Mouse (Mus musculus) limb, embryonic 12.5 days (tissue): ENCODE results near the gene Rhebl1. TPM values are rescaled to one million over a fixed set of nuclear protein-coding genes. Genes with fewer than 3 reads are reported as not detected.
A peak's percentile ranks its signal among the peaks of the same experiment; 100 is the strongest.

ENCODE experiments used
- ATAC-seq: fragments of 200-750 bp; cut with Nextera tagmentation; 2 replicates; pipeline ENCODE4 v1.8.0; 2017; ENCODE audit warnings: low read depth, moderate TSS enrichment; ENCODE audit not compliant: insufficient number of reproducible peaks, insufficient read depth, low FRiP score, low TSS enrichment
- H3K27ac ChIP-seq: fragments of 300-500 bp; sonication (generic); 2 replicates; pipeline ENCODE4 v1.5.1; 2016; ENCODE audit warnings: mild to moderate bottlenecking, moderate library complexity
- H3K27me3 ChIP-seq: fragments of 300-500 bp; sonication (generic); 2 replicates; pipeline ENCODE4 v1.6.1; 2016; ENCODE audit warnings: mild to moderate bottlenecking, moderate library complexity
- H3K36me3 ChIP-seq: fragments of 300-500 bp; sonication (generic); 2 replicates; pipeline ENCODE4 v1.6.1; 2016; ENCODE audit warnings: mild to moderate bottlenecking, moderate library complexity
- H3K4me1 ChIP-seq: fragments of 300-500 bp; sonication (generic); replicated peaks from 2 replicates; pipeline ENCODE4 v1.6.1; 2016
- H3K4me2 ChIP-seq: fragments of 300-500 bp; sonication (generic); 2 replicates; pipeline ENCODE4 v1.6.1; 2016; ENCODE audit warnings: mild to moderate bottlenecking, moderate library complexity
- H3K4me3 ChIP-seq: fragments of 300-500 bp; sonication (generic); replicated peaks from 2 replicates; pipeline ENCODE4 v1.5.1; 2016; ENCODE audit warnings: mild to moderate bottlenecking
- H3K9ac ChIP-seq: fragments of 300-500 bp; sonication (generic); replicated peaks from 2 replicates; pipeline ENCODE4 v1.6.1; 2016; ENCODE audit warnings: mild to moderate bottlenecking, moderate library complexity
- H3K9me3 ChIP-seq: fragments of 300-500 bp; sonication (generic); 2 replicates; pipeline ENCODE4 v1.6.1; 2016; ENCODE audit warnings: mild to moderate bottlenecking, moderate library complexity
- WGBS: fragments of 180-500 bp; shearing (Covaris S2); methylation state at CpG from one replicate; pipeline ENCODE4 v1.1.7; 2016; 5-methylcytosine and 5-hydroxymethylcytosine counted together
- polyA plus RNA-seq: library from polyadenylated mRNA; unstranded; fragments of >200 nt; fragmentation: Nextera tagmentation; extraction: Ambion mirVana; gene quantifications from 2 replicates; pipeline ENCODE4 v1.2.1, GENCODE M21; 2016

Rhebl1 gene
- polyA plus RNA-seq, 1 experiment from 2014 or later, result 23.9 TPM

- Histone ChIP-seq H3K27ac (no peak overlapping the region), H3K4me2 (no peak overlapping the region), H3K4me1 (no peaks in the 10 kb centered on the region), H3K36me3 (no peaks in the 10 kb centered on the region), H3K9ac (no peak overlapping the region), H3K27me3 (peaks cover 24% of the 10 kb centered on the region), H3K4me3 (no peak overlapping the region), H3K9me3 (no peaks in the 10 kb centered on the region)
- 81% methylated on average over 7 of the region's 7 CpGs for WGBS
- ATAC-seq, result no peak
Measured at GRCm38 (mm10) chr15:98887526-98887925, 6.8 kb downstream of the Rhebl1 start.

GRCm38 (mm10) chr15:98886667-98887387 is 7.5 kb downstream of the Rhebl1 start:
- ATAC-seq, result no peak; the same call in 1 of the 2 replicates
- 63% methylated on average over 8 of the region's 8 CpGs for WGBS
- H3K27ac ChIP-seq, result no peak overlapping the region

GRCm38 (mm10) chr15:98884106-98884505 is 10.2 kb downstream of the Rhebl1 start:
- Histone ChIP-seq H3K4me1 (peaks cover 13% of the 10 kb centered on the region), H3K36me3 (no peaks in the 10 kb centered on the region), H3K4me2 (no peak overlapping the region), H3K4me3 (no peak overlapping the region), H3K27me3 (0 out of 2 replicates have a peak, but pooled peaks cover 3% of the 10 kb centered on the region), H3K9me3 (no peaks in the 10 kb centered on the region), H3K27ac (no peak overlapping the region), H3K9ac (no peak overlapping the region)
- no peak for ATAC-seq
- 89% methylated on average over 1 of the region's 1 CpGs for WGBS

More at GRCm38 (mm10) chr15:98886667-98887387, 7.5 kb downstream of the Rhebl1 start:
- Histone ChIP-seq H3K9ac (no peak overlapping the region), H3K36me3 (no peaks in the 10 kb centered on the region), H3K27me3 (peaks cover 17% of the 10 kb centered on the region), H3K4me1 (no peaks in the 10 kb centered on the region), H3K4me2 (no peak overlapping the region), H3K4me3 (no peak overlapping the region), H3K9me3 (no peaks in the 10 kb centered on the region)

- no peak overlapping the region for H3K9ac ChIP-seq
- H3K27me3 ChIP-seq, result 0 out of 2 replicates have a peak, but pooled peaks cover 3% of the 10 kb centered on the region
- no peak overlapping the region for H3K4me3 ChIP-seq
- H3K9me3 ChIP-seq, result no peaks in the 10 kb centered on the region
- no peak for ATAC-seq
- no peak overlapping the region for H3K4me2 ChIP-seq
- H3K36me3 ChIP-seq, result no peaks in the 10 kb centered on the region
- H3K27ac ChIP-seq, result no peak overlapping the region
- peaks cover 13% of the 10 kb centered on the region for H3K4me1 ChIP-seq
Measured at GRCm38 (mm10) chr15:98883661-98884060, 10.7 kb downstream of the Rhebl1 start.

GRCm38 (mm10) chr15:98881656-98882008 is 12.7 kb downstream of the Rhebl1 start:
- peak overlapping the region; percentile 68 for H3K27ac ChIP-seq
- no peaks in the 10 kb centered on the region for H3K27me3 ChIP-seq
- H3K9me3 ChIP-seq, result no peaks in the 10 kb centered on the region
- H3K4me1 ChIP-seq, result peaks cover 13% of the 10 kb centered on the region
- H3K36me3 ChIP-seq, result peaks cover 3% of the 10 kb centered on the region; the same call in 1 of the 2 replicates
- no peak; the same call in 1 of the 2 replicates for ATAC-seq
- H3K4me2 ChIP-seq, result peak overlapping the region; percentile 81
- no peak overlapping the region for H3K9ac ChIP-seq
- WGBS, result 7% methylated on average over 5 of the region's 5 CpGs
- peak overlapping the region; percentile 70 for H3K4me3 ChIP-seq

GRCm38 (mm10) chr15:98880978-98881655 is 13.2 kb downstream of the Rhebl1 start:
- Histone ChIP-seq H3K4me1 (peaks cover 13% of the 10 kb centered on the region), H3K36me3 (peaks cover 3% of the 10 kb centered on the region; the same call in 1 of the 2 replicates), H3K9ac (peak overlapping the region; percentile 68), H3K9me3 (no peaks in the 10 kb centered on the region), H3K27me3 (no peaks in the 10 kb centered on the region), H3K4me2 (peak overlapping the region; percentile 81), H3K27ac (peak overlapping the region; percentile 87), H3K4me3 (peak overlapping the region; percentile 70)
- peak; percentile 92 for ATAC-seq
- WGBS, result under 1% methylated on average over 48 of the region's 48 CpGs

- 17% methylated on average over 3 of the region's 3 CpGs for WGBS
- peaks cover 20% of the 10 kb centered on the region for H3K4me1 ChIP-seq
- H3K27ac ChIP-seq, result no peak overlapping the region
- H3K4me3 ChIP-seq, result no peak overlapping the region
- no peaks in the 10 kb centered on the region for H3K9me3 ChIP-seq
- H3K27me3 ChIP-seq, result no peaks in the 10 kb centered on the region
- peaks cover 3% of the 10 kb centered on the region; the same call in 1 of the 2 replicates for H3K36me3 ChIP-seq
- no peak for ATAC-seq
- H3K9ac ChIP-seq, result no peak overlapping the region
- no peak overlapping the region for H3K4me2 ChIP-seq
Measured at GRCm38 (mm10) chr15:98877331-98877730, 17.0 kb downstream of the Rhebl1 start.

- peak overlapping the region; percentile 99 for H3K27ac ChIP-seq
- peak; percentile 75 for ATAC-seq
- peak overlapping the region; percentile 98 for H3K9ac ChIP-seq
- H3K4me1 ChIP-seq, result peaks cover 33% of the 10 kb centered on the region
- peak overlapping the region; percentile 99 for H3K4me2 ChIP-seq
- 2% methylated on average over 44 of the region's 51 CpGs for WGBS
- H3K9me3 ChIP-seq, result no peaks in the 10 kb centered on the region
- H3K4me3 ChIP-seq, result peak overlapping the region; percentile 95
- no peaks in the 10 kb centered on the region for H3K27me3 ChIP-seq
- H3K36me3 ChIP-seq, result no peaks in the 10 kb centered on the region
Measured at GRCm38 (mm10) chr15:98871916-98872888, 22.1 kb downstream of the Rhebl1 start.

- H3K4me2 ChIP-seq, result peak within 1 kb of the TSS; percentile 99
- peaks cover 6% of the 10 kb centered on the region for H3K36me3 ChIP-seq
- no peaks in the 10 kb centered on the region for H3K27me3 ChIP-seq
- H3K4me1 ChIP-seq, result peaks cover 33% of the 10 kb centered on the region
- H3K9me3 ChIP-seq, result no peaks in the 10 kb centered on the region
- WGBS, result under 1% methylated on average over 79 of the region's 94 CpGs
- peak within 1 kb of the TSS; percentile 98 for H3K9ac ChIP-seq
- H3K4me3 ChIP-seq, result peak within 1 kb of the TSS; percentile 95
- peak within 1 kb of the TSS; percentile 99 for H3K27ac ChIP-seq
- peak; percentile 11; the same call in 1 of the 2 replicates for ATAC-seq
Measured at GRCm38 (mm10) chr15:98871070-98871915, 23.0 kb downstream of the Rhebl1 start, which contains the start of gene Kmt2d. Kmt2d (minus strand) TSS chr15:98871204.
